Mouse (Mus musculus) CD4-positive, CD25-positive, alpha-beta regulatory T cell, adult 4 months (primary cell): ENCODE results near the gene Syn3. TPM values are rescaled to one million over a fixed set of nuclear protein-coding genes. Genes with fewer than 3 reads are reported as not detected.

ENCODE experiments used
- ATAC-seq: one replicate; pipeline ENCODE4 v1.8.0; 2017
- polyA plus RNA-seq, 2 experiments: library from polyadenylated mRNA; unstranded; fragments of 100-300 nt; shearing (Covaris generic); gene quantifications; one replicate each; pipeline ENCODE4 v1.2.1; 2017

The Syn3 gene
- polyA plus RNA-seq, 2 experiments from 2014 or later: 0.22 TPM; not detected in 1

DNA sequence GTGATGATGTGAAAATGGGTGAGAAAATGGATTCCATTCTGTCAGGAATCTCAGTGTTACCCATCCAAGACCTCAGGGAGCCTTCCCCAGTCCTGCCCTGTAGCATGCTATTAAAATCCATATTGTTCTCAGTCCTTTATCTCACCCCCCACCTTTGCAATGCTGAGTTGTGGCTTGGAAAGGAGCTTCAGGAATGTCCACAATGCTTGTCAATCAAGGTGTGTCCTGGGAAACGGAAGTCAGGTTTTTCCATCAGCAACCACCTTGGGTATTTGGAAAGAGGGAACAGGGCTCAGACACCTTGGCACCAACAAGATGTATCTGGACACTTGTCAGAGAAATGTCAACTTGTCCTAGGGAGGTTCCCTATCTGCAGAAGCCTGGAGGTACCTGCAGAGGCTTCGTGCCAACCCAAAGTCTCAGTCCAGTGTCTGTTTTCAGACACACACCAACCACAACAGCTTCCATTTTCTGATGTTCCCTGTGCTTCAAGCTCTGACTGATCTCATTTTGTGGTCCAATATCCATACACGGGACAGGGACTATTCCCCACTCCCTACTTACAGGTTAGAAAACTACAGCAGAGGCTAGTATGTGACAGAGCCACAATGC is 302.2 kb downstream of the Syn3 start:
- no peak for ATAC-seq

DNA sequence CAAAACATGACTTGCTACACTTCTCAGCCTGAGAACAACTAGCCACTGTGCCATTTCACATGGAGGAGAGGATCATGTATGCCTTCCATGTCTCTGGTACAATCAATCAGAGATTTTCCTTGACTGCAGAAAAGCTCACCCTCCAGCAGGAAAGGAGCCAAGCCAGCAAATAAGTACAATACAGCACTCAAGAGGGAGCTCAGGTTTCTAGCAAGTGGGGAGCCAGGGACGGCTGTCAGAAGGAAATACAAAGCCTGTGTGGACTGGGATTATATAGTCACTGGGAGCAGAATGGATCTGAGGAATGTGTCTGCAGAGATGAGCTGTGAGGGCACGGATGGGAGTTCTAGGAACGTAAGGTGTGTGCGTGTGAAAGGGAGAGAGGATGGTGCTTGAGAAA is 304.0 kb downstream of the Syn3 start:
- no peak for ATAC-seq

DNA sequence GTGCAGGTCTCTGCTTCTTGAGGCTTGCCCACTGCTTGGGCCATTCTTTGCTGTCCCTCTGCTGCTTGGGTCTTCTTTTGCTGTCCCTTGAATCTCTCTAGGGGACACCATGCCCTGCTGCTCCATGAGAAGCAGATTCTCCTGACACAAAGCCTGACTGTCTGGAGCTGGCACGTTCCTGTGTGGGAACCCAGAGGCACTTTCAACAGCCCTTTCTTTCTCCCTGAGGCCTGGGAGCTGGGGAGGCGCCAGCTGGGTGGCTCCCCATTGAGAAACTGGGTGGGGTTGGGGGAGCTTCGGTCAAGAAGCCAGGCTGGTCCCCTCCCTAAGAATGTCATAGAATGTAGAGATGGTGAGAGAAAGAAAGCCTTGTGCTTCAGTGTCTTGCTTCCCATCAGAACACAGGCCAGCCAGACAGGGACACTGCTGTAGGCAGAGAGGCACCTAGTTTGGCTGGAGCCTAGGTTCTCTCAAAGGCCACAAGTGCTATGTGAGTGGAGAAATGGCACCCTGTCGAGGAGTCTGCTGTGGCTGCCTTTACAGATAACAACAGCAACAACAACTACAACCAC is 304.7 kb downstream of the Syn3 start:
- no peak for ATAC-seq

DNA sequence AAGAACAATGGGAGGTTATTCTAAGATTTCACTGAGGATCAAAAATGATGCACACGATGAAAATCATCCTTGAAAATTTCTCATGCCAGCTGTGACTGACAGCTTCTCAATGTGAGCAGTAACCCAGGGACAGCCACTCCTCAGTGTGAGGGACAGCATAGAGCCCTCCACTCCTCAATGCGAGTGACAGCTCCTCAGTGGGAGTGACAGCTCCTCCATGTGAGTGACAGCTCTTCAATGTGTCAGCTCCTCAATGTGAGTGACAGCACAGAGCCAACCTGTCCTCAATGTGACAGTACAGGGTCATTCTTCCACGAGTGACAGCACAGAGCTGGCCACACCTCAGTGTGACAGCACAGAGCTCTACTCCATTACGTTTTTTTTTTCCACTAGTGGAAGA is 310.1 kb downstream of the Syn3 start:
- ATAC-seq: no peak

DNA sequence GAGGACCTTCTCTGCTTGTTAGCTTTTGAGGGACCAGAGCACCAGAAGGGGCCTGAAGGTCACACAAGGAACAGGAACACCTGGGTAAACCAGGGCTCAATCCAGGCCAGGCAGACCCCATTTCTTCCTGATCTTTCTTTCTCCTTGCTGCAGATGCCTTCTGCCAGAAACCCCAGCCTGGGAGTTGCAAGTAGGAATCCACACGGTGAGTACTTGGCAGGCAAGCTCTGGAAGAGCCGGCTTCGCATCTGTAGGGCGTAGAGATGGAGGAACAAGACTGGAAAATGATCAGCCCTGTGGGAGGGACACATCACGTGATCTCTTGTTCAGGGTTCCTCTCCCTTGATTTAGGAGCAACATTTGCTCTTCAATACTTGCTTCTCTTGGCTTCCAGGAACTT is 310.8 kb downstream of the Syn3 start:
- no peak for ATAC-seq

DNA sequence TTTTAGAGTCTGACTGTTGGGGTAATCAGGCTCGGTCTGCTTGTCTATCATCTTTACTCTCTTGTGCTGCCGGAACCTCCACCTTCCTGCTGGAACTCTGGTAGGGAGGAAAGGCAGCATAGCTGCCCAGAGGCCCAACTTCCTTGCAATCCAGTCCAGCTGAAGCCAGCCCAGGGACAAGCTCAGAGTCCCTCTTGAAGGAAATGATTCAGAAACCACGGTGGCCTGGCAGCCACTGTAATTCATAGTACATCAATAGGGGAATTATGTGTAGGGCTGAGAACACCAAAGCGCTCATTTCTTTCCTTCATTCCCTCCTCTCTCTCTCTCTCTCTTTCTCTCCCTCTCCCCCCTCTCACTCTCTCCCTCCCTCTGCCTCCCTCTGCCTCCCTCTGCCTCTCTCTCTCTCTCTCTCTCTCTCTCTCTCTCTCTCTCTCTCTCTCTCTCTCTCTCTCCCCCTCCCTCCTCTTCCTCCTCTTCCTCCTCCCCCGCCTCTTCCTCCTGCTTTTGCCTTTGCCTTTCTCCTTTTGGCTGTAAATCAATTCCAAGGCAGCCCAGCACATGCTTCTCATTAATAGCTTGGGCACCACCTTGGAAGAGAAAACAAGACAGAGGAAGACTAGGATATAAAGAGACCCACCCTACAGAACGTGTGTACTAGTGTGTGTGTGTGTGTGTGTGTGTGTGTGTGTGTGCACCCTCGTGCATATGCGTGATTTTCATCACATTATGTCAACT is 315.4 kb downstream of the Syn3 start:
- ATAC-seq: no peak

DNA sequence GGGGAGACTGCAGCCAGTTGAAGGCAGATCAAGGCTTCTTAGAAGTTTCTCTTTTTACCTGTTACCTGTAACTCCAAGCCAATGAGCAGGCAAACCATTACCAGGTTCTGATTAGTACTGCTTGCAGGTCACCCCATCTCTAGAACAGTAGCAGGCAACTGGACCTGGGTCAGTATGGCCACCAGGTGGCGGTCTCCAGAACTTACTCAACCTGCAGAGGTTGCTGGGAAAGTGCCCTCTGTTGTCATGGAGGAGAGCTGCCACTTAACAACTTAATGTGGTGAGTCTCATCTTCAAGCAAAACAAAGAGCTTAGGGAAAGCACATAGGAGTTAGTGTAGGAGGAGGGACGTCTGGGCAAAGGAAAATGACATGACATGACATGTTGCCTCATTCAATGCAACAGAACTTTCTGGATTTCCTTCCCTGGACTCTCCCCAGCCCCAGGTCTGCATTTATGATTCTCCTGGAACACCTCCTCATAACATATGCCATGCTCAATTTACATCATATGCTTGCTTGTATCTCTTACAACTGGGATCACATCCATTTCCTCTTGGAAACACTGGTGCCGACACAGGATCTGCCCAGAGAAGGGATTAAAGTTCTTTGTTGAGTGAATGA is 316.4 kb downstream of the Syn3 start:
- no peak for ATAC-seq

DNA sequence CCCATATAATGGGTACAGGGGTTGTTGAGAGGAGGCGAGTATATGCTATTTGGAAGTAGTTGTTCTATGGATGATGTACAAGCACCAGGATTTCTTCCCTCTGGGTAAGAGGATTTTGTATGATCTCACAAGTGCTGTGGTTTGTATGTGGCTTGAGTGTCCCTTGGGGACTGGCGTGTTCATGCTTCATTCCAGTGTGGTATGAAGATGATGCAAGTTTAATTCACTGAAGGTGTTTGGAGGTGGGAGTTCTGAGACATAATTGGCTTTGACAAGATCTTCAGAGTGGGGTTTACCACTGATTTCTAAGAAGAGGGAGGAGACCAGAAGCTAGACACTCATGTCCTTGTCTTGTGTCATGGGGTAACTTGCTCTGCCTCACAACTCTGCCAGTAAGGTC is 322.3 kb downstream of the Syn3 start:
- no peak for ATAC-seq

DNA sequence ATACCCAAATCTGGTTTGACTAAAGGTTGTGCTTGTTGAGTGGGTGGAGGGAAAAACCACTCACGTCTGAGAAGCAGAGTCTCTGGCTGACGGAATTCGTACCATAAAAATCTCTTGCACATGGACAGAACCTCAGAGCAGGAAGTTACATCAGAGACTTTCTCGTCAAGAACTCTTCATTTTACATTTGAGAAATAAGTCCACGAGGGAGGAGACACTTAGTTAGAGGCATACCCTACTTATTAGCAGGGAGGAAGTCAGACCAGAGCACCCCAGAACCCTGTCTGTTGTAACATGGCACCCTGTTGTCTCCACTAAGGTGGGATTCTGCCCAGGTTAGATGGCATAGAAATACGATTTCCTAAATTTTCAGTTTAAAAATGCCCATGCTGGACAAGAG is 324.7 kb downstream of the Syn3 start:
- no peak for ATAC-seq

DNA sequence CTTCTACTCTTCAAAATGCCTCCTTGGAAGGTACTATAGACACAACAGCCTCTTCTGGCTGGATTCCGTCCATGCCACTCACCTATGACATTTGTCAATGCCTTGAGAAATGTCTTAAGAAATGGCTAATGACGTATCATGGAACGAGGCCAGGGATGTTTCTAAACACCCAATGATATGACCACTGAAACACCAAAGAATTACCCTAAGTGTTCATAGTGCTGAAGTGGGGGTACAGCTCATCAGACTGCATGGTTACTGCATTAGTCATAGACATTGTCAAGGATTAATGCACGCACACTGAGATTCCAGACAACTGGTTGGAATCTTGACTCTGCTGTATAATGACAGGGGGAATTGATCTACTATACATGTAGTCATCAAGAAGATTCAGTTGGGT is 325.4 kb downstream of the Syn3 start:
- ATAC-seq: no peak

DNA sequence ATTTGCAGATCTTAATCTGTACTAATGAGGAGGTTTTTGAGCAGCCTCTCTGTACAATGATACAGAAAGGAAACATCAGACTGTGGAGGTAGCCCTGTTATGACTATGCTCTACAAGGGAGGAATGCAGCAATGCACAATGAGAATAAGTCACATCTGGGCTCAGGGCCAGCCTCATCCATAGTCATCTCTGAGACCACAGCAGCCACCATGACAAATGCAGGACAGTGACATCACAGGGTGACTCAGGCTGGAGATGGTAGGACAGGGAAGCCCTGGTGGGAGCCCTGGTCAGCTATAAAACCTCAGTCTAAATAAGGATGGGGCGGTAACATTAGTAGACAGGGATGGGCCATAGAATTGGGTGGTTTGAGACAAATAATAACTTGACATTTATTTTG is 327.4 kb downstream of the Syn3 start:
- ATAC-seq: no peak

DNA sequence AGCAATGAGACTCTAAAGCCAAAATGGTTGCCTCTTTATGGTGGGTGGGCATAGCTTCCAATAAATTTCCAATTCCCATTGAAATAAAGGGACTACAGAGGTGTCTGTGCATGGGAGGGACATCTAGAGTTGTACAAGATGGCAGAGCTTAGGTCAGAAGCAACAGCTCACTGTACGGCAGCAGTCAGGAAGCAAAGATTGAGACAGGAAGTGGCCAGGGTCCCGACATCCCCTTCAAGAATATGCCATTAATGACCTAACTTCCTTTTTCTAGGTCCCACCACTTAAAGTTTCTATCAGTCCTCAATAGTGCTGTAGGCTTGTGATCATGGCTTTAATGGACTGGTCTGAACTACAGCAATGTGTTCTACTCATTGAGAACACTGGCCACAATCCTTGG is 330.6 kb downstream of the Syn3 start:
- no peak for ATAC-seq

DNA sequence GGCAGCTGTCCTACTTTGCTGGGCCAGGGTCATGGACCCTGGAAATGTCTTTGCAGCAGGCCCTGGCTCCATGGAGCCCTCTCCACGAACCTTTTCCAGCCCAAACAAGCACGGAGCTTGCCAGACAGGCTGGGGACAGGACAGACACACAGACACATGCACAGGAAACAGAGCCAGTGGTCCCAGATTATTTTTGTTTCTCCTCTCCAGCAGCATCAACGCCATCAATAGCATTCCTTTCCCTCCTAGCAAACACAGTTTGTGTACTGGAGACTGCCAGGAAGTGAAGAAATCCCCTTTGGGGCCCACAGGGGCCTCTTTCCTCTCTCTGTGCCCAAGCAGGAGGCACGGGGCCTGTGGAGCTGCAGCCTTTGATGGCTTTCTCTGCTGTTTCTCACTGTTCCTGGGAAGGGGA is 331.8 kb downstream of the Syn3 start:
- no peak for ATAC-seq

DNA sequence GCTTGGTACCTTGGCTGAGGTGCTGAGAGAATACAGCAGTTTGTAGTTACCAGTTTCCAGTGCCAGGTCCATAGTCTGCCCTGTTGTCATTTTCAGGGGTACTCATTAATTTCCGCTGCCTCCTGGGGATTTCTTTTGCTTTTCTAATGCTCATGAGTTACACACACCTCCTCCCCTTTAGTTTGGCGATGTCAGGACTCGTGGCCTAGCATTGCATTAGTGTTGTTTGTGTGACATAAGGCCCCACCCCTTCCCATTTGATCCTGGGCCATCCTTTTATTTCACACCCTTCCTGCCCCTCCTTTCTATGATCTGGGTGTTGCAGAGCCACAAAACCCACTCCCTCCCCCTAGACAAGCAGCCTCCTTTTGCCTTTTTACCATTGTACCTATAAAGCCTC is 334.6 kb downstream of the Syn3 start:
- ATAC-seq: no peak

DNA sequence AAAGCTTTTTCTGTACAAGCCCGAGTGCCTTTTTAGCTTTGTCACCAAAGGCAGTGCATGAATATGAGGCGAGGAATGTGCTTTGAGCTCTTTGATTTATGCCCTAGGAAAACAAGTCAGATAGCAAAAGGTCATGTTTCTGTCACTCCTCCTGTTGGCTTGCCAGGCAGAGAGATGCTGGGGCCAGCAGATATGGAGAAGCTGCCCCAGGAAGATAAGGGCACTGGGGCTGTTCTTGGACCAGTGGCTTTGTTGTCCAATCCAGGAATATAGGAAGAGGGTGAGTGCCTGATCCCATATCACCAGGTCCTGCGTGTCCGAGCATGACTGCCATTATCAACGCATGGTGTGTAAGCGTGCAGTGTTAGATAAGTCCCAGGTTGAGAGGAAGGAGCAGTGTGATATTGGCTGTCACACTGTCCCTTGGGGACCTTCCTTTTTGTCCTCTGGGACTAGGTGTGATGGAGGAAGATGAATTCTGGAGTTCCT is 336.9 kb downstream of the Syn3 start:
- no peak for ATAC-seq

DNA sequence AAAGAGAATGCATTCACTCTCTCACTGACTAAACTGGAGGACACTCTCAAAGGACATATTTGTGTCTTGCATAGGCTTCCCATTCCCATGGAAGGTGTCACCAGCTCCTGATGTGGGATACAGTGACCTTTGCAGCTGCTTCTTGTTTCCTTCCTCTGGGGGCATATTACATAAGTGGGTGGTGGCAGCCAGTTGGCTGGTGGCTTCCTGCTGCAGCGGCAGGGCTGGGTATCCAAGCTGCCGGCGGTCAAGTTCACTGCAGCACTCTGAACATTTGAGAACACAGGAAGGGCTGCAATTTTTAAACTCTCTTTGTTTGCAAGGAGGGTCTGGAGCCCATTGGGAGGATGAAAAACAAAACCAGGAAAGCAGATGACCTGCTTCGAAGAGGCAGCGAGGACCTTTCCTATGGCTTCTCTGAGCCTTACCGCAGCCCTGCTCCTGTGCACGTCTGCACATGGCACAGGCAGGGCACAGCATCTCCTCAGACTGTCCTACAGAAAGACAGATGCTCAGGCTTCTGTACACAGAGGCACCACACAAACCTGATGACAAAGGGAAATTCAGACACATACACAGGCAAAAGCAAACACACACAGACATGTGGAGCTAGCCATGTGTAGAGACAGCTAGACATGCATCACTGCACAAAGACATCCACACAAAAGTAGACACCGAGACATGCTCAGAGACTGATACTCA is 340.3 kb downstream of the Syn3 start:
- no peak for ATAC-seq

DNA sequence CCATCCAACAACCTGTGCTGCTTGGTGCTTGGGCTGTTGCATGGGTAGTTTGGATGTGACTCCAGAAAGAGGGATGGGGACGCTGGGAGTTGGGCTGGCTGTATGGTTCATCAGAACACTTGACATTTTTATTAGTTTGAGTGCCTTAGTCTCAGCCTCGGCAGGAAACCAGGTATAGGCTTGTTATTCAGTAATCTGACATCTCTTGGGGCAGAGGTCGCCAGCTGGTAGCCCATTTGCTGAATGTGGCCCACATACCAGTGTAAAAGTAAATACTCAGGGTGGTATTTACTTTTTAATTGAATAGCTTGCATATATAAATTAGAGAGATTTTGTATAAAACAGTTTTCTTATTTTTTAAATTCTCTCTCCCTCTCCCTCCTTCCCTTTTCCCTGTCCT is 343.4 kb downstream of the Syn3 start:
- no peak for ATAC-seq

DNA sequence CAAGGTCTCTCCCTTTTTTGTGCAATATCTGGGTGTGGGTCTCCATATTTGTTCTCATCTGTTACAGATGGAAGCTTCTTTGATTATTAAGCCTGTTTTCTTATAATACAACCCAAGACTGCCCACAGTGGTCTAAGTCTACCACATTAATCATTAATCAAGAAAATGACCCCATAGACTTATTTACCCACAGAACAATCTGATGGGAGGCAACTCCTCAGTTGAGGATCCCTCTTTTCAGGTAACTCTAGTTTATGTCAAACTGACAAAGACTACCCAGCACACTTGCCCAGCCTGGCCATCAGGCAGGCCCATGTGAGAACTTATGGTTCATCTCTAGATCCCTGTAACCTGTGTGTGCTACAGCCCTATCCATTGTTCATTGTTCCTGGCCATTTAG is 345.5 kb downstream of the Syn3 start:
- ATAC-seq: no peak

DNA sequence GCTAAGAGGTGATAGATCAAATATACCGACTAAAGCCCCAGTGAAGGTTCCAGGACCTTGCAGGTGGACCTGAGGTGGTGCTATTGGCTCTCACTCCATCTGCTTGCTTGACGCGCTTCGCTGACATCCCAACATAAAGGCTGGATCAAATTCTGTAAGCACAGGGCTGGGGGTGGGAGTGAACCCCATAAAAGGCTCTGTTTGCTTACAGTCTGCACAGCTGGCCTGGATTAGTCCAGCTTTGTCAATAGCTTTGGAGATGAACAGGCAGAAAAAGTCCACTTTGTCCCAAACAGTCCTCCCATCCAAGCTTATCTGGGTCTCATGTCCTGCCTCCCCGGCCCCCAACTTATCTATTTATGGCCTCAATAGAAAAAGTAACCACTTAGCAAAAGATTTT is 347.3 kb downstream of the Syn3 start:
- no peak for ATAC-seq

DNA sequence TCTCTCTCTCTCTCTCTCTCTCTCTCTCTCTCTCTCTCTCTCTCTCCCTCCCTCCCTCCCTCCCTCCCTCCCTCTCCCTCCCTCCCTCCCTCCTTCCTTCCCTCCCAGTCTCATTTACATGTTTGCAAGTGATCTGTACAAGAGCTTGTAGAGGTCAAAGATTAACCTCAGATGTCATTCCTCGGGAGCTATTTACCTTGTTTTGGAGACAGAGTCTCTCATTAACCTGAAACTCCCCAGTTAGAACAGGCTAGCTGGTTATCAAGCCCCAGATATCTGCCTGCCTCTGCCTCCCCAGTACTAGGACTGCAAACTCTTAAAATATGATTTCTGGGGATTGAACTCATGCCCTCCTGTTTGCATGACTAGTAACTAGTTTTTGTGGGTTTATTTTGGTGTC is 348.6 kb downstream of the Syn3 start:
- no peak for ATAC-seq

DNA sequence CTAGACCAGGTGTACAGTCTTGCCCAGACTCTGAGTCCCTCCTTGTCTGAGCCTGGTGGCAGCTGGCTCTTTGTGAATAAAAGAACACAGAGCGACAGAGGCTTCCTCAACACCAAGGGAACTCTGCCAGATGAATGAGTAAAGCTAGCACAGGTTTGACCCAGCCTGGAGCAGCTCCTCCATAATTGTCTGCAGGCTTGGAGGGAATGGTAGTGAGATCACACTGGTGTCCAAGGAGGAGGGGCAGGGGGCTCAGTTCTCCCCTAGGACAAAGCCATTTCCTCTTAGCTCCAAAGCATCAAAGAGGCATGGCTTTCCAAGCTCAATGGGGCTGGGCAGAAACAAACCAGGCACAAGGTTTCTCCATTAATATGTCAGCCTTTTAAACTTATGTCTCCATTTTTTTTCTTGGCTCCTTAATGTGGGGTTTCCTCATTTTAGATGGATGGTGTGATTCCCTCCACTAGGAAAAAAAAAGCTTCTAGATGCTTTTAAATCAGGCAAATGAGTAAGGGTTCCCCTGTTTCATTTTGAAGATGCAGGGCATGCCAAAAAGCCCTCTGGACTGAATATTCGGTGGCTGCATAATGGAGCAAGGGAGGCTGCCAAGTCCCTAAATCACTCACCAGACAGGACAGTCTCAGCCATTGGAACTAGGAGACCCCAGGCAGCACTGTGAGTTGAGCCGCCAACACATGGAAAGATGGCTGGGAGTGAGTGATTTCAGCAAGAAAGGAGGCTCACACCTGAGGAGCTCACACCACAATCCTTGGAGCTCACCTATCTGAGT is 349.5 kb downstream of the Syn3 start:
- no peak for ATAC-seq

DNA sequence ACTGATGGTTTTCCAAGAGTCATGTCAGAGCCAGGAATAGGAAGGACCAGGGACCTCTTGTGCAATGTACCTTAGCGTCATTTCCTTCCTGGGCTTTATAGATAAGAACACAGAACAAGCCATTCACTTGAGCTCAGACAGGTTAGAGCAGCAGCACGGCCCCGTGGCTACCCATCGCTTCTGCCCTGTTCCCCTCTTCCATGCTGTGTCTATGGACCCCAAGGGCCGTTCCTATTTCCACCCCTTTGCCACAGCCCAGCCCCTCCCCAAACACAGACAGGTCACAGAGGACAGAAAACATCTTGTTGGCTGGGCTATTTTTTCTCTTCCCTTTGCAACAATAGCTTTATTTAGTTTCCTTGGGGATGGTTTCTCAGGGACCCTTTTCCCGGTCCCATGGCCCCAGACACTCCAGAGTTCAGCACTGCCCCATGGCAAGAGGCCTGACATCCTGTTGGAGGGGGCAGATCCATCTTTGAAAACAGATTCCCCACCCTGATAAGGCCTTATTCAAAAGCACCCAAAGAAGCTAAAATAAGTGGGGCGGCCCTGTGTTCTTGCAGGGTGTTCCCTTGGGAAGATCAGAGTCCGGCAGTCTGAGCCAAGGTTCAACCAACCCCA is 359.5 kb downstream of the Syn3 start:
- ATAC-seq: no peak
